14 mouse cellular contexts compared by ENCODE assay signal in the genomic region with DNA sequence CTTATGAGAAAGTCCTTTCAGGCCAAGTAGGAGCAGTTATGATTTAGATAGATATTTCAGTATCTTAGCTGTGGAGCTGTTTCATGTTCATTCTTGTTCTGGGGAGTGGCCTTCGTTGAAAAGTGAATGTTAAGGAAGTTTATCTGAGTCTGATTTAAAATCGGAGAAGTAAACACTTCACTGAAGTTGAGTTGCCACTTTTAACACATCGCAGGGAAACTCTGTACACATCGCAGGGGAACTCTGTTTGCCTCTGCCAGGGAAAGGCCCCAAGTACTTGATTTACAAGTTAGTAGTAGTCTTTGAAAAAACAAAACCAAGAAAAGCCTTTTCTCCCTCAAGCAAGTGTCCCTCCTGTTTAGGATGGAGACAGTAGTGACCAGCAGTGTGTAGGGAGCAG. TPM values are rescaled to one million over a fixed set of nuclear protein-coding genes. Genes with fewer than 3 reads are reported as not detected.
DNase-seq lines count a peak whose midpoint lies in the region; ATAC-seq and TF ChIP-seq lines count a peak whose summit lies in the region.
"Had no signal": no experiment of that assay in that cellular context is flagged by ENCODE, and none has a peak within 500 bp of the region (broad histone marks: within the 10 kb centered on the region; RNA-seq: fewer than 3 reads in every experiment).

No protein-coding gene starts in this region.

- peak overlapping the region; percentile 70 for H3K4me3 ChIP-seq in heart, embryonic 10.5 days
- H3K4me3 ChIP-seq in heart, postnatal 0 days (ENCODE audit: low read depth, low read length) = peak overlapping the region; percentile 64
- peak overlapping the region; percentile 12; the same call in 1 of the 2 replicates for H3K4me3 ChIP-seq in liver, embryonic 16.5 days (ENCODE audit: low read depth, low read length)
- H3K4me3 ChIP-seq: myocyte had no signal

- H3K27me3 ChIP-seq in heart, embryonic 10.5 days (ENCODE audit: insufficient read depth, poor library complexity, severe bottlenecking) = peaks cover 37% of the 10 kb centered on the region
- 0 out of 2 replicates have a peak, but pooled peaks cover 5% of the 10 kb centered on the region for H3K27me3 ChIP-seq in heart, postnatal 0 days (ENCODE audit: control insufficient read depth, insufficient read depth, low read length)
- peaks cover 12% of the 10 kb centered on the region for H3K27me3 ChIP-seq in liver, embryonic 16.5 days (ENCODE audit: control insufficient read depth, insufficient read depth, low read depth, low read length)

- peak overlapping the region; percentile 62 for H3K9ac ChIP-seq in heart, postnatal 0 days (replicated peaks; ENCODE audit: low read depth, low read length)
- H3K9ac ChIP-seq in liver, embryonic 16.5 days (ENCODE audit: low read depth, low read length) = no peak overlapping the region

- peak overlapping the region; percentile 69; the same call in 1 of the 2 replicates for H3K27ac ChIP-seq in heart, embryonic 10.5 days
- peak overlapping the region; percentile 85 for H3K27ac ChIP-seq in heart, postnatal 0 days (ENCODE audit: low read depth)
- H3K27ac ChIP-seq in liver, embryonic 16.5 days (ENCODE audit: low read length) = no peak overlapping the region

- H3K4me2 ChIP-seq in heart, postnatal 0 days (ENCODE audit: low read depth, low read length) = peak overlapping the region; percentile 68
- H3K4me2 ChIP-seq in liver, embryonic 16.5 days (ENCODE audit: low read depth, low read length) = peak overlapping the region; percentile 69

- 37% methylated on average over 4 of the region's 4 CpGs for WGBS in heart, embryonic 10.5 days
- WGBS in heart, postnatal 0 days = 10% methylated on average over 4 of the region's 4 CpGs
- WGBS in liver, embryonic 16.5 days (ENCODE audit: insufficient replicate concordance) = 25% methylated on average over 4 of the region's 4 CpGs

- no peak for TF ChIP-seq CTCF in heart, postnatal 0 days (IDR thresholded peaks at IDR 0.05; ENCODE audit: low read depth)

- no peak for TF ChIP-seq EP300 in heart, postnatal 0 days (IDR thresholded peaks at IDR 0.05; ENCODE audit: low read depth)

- peaks cover 21% of the 10 kb centered on the region; the same call in 1 of the 2 replicates for H3K4me1 ChIP-seq in heart, embryonic 10.5 days
- peaks cover 19% of the 10 kb centered on the region; the same call in 1 of the 2 replicates for H3K4me1 ChIP-seq in heart, postnatal 0 days (ENCODE audit: control insufficient read depth, insufficient read depth)
- H3K4me1 ChIP-seq in liver, embryonic 16.5 days (ENCODE audit: control insufficient read depth, low read depth, low read length) = no peaks in the 10 kb centered on the region; the same call in 1 of the 2 replicates

- H3K36me3 ChIP-seq in heart, embryonic 10.5 days = no peaks in the 10 kb centered on the region
- H3K36me3 ChIP-seq in heart, postnatal 0 days (replicated peaks; ENCODE audit: control insufficient read depth, insufficient read depth, low read length) = no peaks in the 10 kb centered on the region
- no peaks in the 10 kb centered on the region for H3K36me3 ChIP-seq in liver, embryonic 16.5 days (ENCODE audit: control insufficient read depth, insufficient read depth)
- H3K36me3 ChIP-seq: forebrain, embryonic 10.5 days had no signal

- no peak for DNase-seq in heart, embryonic 10.5 days (ENCODE audit: low spot score)
- no peak for DNase-seq in heart, postnatal 4 days
- DNase-seq in 416B (ENCODE audit: low read depth) = peak; percentile 42
- DNase-seq in heart, postnatal 0 days (ENCODE audit: low spot score) = peak; percentile 26
- DNase-seq in retina, postnatal 1 day = no peak
- DNase-seq in gastrocnemius, postnatal 25 days = no peak
- DNase-seq in adrenal gland, adult 8-10 months = no peak

- no peak for ATAC-seq in heart, postnatal 0 days (ENCODE audit: insufficient read depth, low read depth)
- ATAC-seq in liver, embryonic 16.5 days (ENCODE audit: low read depth) = no peak

- no peaks in the 10 kb centered on the region for H3K9me3 ChIP-seq in heart, embryonic 10.5 days
- no peaks in the 10 kb centered on the region for H3K9me3 ChIP-seq in heart, postnatal 0 days (replicated peaks; ENCODE audit: control insufficient read depth, low read length)
- no peaks in the 10 kb centered on the region for H3K9me3 ChIP-seq in liver, embryonic 16.5 days (replicated peaks; ENCODE audit: control insufficient read depth, low read length)
- H3K9me3 ChIP-seq: forebrain, embryonic 10.5 days had no signal

RNA-seq across cellular contexts. Expression of a gene that starts 0.9 kb away (rescaled TPM):
- polyA plus RNA-seq in heart, embryonic 10.5 days (2016; fragmentation: Nextera tagmentation; extraction: Ambion mirVana) = 51.5 and 89.4 TPM in 2 replicates
- 100 to 1,000 TPM; 226 to 239 TPM for total RNA-seq in heart, postnatal 4 days (2021)
- total RNA-seq in heart, postnatal 0 days (2014; rRNA removed; ENCODE audit: low replicate concordance) = 497 and 547 TPM in 2 replicates
- 391 and 395 TPM in 2 replicates for polyA plus RNA-seq in heart, postnatal 0 days (2015; fragmentation: Nextera tagmentation; extraction: Ambion mirVana)
- 22.6 and 24.8 TPM in 2 replicates for polyA plus RNA-seq in liver, embryonic 16.5 days (2015; fragmentation: Nextera tagmentation; extraction: Ambion mirVana)
- 1 to 10 TPM; 1.5 to 2.2 TPM for total RNA-seq in gastrocnemius, postnatal 25 days (2021)
- 1 to 10 TPM; 3.2 to 4.5 (median 3.8) TPM for total RNA-seq in adrenal gland, adult 8-10 months (2022)

RNA-seq across cellular contexts. Expression of a gene that starts 59.1 kb away (rescaled TPM):
- not detected in 2 replicates for polyA plus RNA-seq in heart, embryonic 10.5 days (2016; fragmentation: Nextera tagmentation; extraction: Ambion mirVana)
- total RNA-seq in heart, postnatal 4 days (2021) = not detected
- total RNA-seq in heart, postnatal 0 days (2014; rRNA removed; ENCODE audit: low replicate concordance) = not detected in 2 replicates
- polyA plus RNA-seq in heart, postnatal 0 days (2015; fragmentation: Nextera tagmentation; extraction: Ambion mirVana) = not detected in 2 replicates
- polyA plus RNA-seq in liver, embryonic 16.5 days (2015; fragmentation: Nextera tagmentation; extraction: Ambion mirVana) = not detected in 2 replicates
- not detected for total RNA-seq in gastrocnemius, postnatal 25 days (2021)
- total RNA-seq in adrenal gland, adult 8-10 months (2022) = not detected
- total RNA-seq: granulocyte monocyte progenitor cell, adult 5-6 weeks had no signal
- polyA plus RNA-seq: C2C12; forebrain, embryonic 10.5 days; large intestine, adult 2 months; limb, embryonic 11.5 days; myocyte had no signal

Comparison
In these comparisons a context has a peak if more than half of its experiments do, and no peak if none do; other contexts are left out.
1. DNase-seq: peak in 416B (single experiment) and heart, postnatal 0 days (single experiment); none in heart, embryonic 10.5 days (single experiment), heart, postnatal 4 days (single experiment), retina, postnatal 1 day (single experiment), gastrocnemius, postnatal 25 days (single experiment) and adrenal gland, adult 8-10 months (single experiment).
2. H3K4me3 ChIP-seq: peak in every context shown above with its lines; median percentile 70 in heart, embryonic 10.5 days; 64 in heart, postnatal 0 days; 12 in liver, embryonic 16.5 days.
3. RNA of a gene that starts 0.9 kb away (total RNA-seq): 497 to 547 TPM in heart, postnatal 0 days and 226 to 239 TPM in heart, postnatal 4 days; 3.2 to 4.5 TPM in adrenal gland, adult 8-10 months and 1.5 to 2.2 TPM in gastrocnemius, postnatal 25 days; every median in the first group is over 10 times any median in the second.